Mouse (Mus musculus): ENCODE data around the gene Morc2b. TPM values are rescaled to one million over a fixed set of nuclear protein-coding genes. Genes with fewer than 3 reads are reported as not detected.
"Not testable (repeated sequence)": the region's sequence is repeated elsewhere in the genome, so short reads cannot be mapped to it uniquely, and the experiment has no call there.

Gene Morc2b
- polyA plus RNA-seq (2015; fragmentation: Nextera tagmentation; extraction: Ambion mirVana): not detected in 2 replicates

DNA sequence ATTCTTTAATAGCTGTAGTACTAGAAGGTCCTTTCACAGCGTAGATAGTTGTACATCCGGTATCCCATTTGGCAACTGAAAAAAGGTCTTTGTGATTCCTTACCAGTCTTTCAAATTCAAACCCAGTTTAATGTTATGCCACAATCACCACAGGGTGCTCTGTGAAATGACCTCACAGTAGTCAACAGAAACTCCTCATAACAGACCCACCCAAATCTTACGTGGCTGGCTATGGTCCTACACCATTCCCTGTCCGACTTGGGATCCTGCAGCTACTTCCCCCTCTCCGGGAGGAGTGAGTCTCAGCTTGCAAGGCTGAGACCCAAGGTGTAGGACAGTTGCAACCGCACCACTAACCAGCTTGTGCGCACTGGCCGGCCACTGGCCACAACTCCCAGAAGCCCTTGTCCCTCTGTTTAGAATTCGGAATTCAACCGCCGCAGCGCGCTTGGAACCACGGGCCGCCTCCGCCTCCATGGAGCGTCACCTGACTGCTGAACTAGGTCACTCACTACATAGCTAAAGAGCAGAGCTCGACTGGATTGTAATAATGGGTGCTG lies at the start of gene Morc2b:
Gene Morc2b, minus strand, starts transcription at position 423 of the 560 bp plus-strand sequence.
- no peak for ATAC-seq (ENCODE audit: low FRiP score, low TSS enrichment)
- H3K9ac ChIP-seq (replicated peaks; ENCODE audit: low read length): no peak within 1 kb of the TSS
- H3K27me3 ChIP-seq (ENCODE audit: insufficient read depth, low read length): no peaks in the 10 kb centered on the region
- no peaks in the 10 kb centered on the region for H3K4me1 ChIP-seq (ENCODE audit: insufficient read depth, low read length)
- no peak within 1 kb of the TSS for H3K27ac ChIP-seq (ENCODE audit: low read length)
- 76% methylated on average over 18 of the region's 18 CpGs for WGBS
- no peaks in the 10 kb centered on the region for H3K36me3 ChIP-seq (ENCODE audit: insufficient read depth, low read length)
- H3K9me3 ChIP-seq (ENCODE audit: low read length): no peaks in the 10 kb centered on the region
- no peak within 1 kb of the TSS for H3K4me2 ChIP-seq (replicated peaks; ENCODE audit: low read depth, low read length)
- no peak within 1 kb of the TSS for H3K4me3 ChIP-seq (ENCODE audit: low read length)

DNA sequence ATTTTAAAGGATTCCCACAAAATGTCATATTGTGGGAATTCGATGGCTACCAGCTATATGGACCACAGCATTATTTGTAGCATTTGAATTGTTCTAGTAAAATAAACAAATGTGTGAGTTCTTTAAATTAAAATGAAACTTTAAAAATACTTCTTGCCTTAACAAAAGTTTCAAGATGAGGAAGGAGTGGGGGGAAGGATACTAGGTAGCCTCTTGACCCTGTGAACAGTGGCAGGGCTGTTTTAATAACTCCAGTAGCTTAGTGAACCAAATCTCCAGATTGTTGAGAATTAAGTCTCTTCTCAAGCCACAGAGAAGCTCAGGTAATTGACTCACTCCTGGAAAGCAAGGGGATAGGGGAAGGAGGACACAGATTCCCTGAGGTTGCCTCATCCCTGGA lies 28.7 kb upstream of the Morc2b start, which contains the start of gene Olfr55:
Gene Olfr55, plus strand, starts transcription at position 301 of the 400 bp plus-strand sequence.
- not testable (repeated sequence) for H3K9me3 ChIP-seq (ENCODE audit: low read length); H3K4me1 ChIP-seq (ENCODE audit: insufficient read depth, low read length); ATAC-seq (ENCODE audit: low FRiP score, low TSS enrichment); H3K27me3 ChIP-seq (ENCODE audit: insufficient read depth, low read length); H3K4me2 ChIP-seq (replicated peaks; ENCODE audit: low read depth, low read length); H3K9ac ChIP-seq (replicated peaks; ENCODE audit: low read length); H3K4me3 ChIP-seq (ENCODE audit: low read length); H3K36me3 ChIP-seq (ENCODE audit: insufficient read depth, low read length); H3K27ac ChIP-seq (ENCODE audit: low read length)
- WGBS: 75% methylated on average over 1 of the region's 1 CpGs

DNA sequence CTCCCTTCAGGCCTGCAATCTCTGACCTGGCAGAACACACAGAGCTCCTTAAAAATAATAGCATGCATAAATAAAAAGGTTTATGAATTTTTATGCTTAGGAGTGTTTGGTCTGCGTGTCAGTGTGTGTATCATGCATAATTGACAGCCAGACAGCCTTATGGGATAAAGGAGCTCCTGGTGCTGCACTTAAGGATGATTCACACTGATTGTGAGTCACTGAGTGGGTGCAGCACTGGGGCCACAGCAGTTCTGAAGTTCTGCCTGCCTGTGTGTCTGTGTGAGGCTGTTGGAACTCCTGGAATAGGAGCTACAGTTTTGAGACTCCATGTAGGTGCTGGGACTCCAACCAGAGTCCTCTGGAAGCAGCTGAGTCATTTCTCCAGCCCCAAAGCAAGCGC lies 13.2 kb downstream of the Morc2b start:
- no peak overlapping the region for H3K4me3 ChIP-seq (ENCODE audit: low read length)
- no peaks in the 10 kb centered on the region for H3K4me1 ChIP-seq (ENCODE audit: insufficient read depth, low read length)
- H3K27me3 ChIP-seq (ENCODE audit: insufficient read depth, low read length): no peaks in the 10 kb centered on the region
- no peak overlapping the region for H3K4me2 ChIP-seq (replicated peaks; ENCODE audit: low read depth, low read length)
- H3K9me3 ChIP-seq (ENCODE audit: low read length): no peaks in the 10 kb centered on the region
- H3K36me3 ChIP-seq (ENCODE audit: insufficient read depth, low read length): no peaks in the 10 kb centered on the region
- H3K27ac ChIP-seq (ENCODE audit: low read length): no peak overlapping the region
- H3K9ac ChIP-seq (replicated peaks; ENCODE audit: low read length): no peak overlapping the region
- 67% methylated on average over 2 of the region's 2 CpGs for whole genome bisulfite sequencing
- no peak for ATAC-seq (ENCODE audit: low FRiP score, low TSS enrichment)

DNA sequence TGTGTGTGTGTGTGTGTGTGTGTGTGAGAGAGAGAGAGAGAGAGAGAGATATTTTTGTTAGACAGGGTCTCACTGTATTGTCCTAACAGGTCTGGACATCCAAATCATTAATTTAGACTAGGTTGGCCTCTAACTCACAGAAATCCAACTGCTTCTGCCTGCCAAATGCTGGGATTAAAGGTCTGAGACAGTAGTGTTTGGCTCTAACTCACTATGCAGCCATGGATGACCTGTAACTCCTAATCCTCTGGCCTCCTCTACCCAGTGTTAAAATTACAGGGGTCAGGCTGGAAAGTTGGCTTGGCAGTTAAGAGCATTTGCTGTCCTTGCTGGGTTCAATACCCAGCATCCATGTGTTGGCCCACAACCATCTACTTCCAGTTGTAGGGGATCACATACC lies 14.9 kb downstream of the Morc2b start:
- no peak for ATAC-seq (ENCODE audit: low FRiP score, low TSS enrichment)
- no peaks in the 10 kb centered on the region for H3K36me3 ChIP-seq (ENCODE audit: insufficient read depth, low read length)
- no peak overlapping the region for H3K27ac ChIP-seq (ENCODE audit: low read length)
- no peak overlapping the region for H3K4me2 ChIP-seq (replicated peaks; ENCODE audit: low read depth, low read length)
- H3K4me3 ChIP-seq (ENCODE audit: low read length): no peak overlapping the region
- no peak overlapping the region for H3K9ac ChIP-seq (replicated peaks; ENCODE audit: low read length)
- H3K27me3 ChIP-seq (ENCODE audit: insufficient read depth, low read length): no peaks in the 10 kb centered on the region
- H3K9me3 ChIP-seq (ENCODE audit: low read length): no peaks in the 10 kb centered on the region
- H3K4me1 ChIP-seq (ENCODE audit: insufficient read depth, low read length): no peaks in the 10 kb centered on the region

DNA sequence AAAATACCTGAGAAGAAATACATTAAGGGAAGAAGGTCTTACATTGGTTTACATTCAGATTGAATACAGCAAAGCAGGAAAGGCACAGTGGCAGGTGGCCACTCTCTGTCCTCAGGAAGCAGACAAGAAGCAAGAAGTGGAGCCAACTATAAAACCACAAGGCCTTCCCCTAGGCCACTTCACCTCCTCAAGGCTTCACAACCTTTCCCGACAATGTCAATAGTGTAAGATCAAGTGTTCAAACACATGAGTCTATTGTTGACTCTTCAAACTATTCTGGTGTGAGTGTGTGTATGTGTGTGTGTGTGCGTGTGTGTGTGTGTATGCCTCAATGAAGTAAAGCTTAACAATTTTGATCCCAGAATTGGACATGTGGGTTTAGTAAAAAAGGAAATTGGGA lies 42.1 kb downstream of the Morc2b start:
- no peak overlapping the region for H3K9ac ChIP-seq (replicated peaks; ENCODE audit: low read length)
- H3K36me3 ChIP-seq (ENCODE audit: insufficient read depth, low read length): no peaks in the 10 kb centered on the region
- no peak for ATAC-seq (ENCODE audit: low FRiP score, low TSS enrichment)

DNA sequence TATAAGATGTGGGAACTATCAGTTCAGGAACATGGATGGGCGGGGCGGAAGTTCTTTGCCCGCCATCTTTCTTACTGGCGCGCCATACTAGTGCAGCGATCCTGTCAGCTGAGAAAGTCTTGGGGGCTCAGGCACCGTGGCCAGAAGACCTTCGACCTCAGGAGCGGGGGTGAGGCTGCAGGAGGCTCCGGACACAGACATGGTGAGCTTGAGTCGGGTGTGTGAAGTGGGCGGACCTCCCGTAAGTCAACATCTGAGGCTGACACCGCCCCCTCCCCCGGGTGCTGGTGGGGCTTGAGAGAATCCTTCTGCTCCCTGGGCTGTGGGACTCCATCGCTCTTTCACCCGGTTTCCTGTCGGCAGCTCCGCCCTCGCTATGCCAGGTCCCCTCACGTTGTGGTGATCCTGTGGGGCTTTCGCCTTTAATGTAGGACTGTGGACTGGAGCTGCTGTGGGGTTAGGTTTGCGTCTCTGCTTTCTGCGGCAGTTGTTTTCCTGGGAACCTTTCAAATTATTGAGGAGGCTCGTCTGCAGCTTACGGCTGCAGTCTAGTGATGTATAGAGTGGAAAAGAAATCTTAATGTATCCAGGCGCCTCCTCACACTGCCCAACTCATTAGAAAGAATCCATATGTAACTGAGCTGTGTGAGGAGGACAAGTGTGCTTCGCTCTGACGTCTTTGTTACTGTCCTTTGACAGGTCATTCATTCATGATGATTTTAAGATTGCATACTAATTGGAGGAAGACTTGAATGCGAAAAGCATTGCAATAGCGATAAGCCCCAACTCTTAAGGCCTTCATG lies 46.9 kb downstream of the Morc2b start:
- no peaks in the 10 kb centered on the region for H3K27me3 ChIP-seq (ENCODE audit: insufficient read depth, low read length)
- WGBS: 2% methylated on average over 31 of the region's 31 CpGs
- H3K36me3 ChIP-seq (ENCODE audit: insufficient read depth, low read length): no peaks in the 10 kb centered on the region
- H3K4me3 ChIP-seq (ENCODE audit: low read length): peak overlapping the region; percentile 77
- ATAC-seq (ENCODE audit: low FRiP score, low TSS enrichment): peak; percentile 87
- no peaks in the 10 kb centered on the region for H3K9me3 ChIP-seq (ENCODE audit: low read length)
- H3K4me2 ChIP-seq (replicated peaks; ENCODE audit: low read depth, low read length): peak overlapping the region; percentile 79
- H3K4me1 ChIP-seq (ENCODE audit: insufficient read depth, low read length): peaks cover 14% of the 10 kb centered on the region; the same call in 1 of the 2 replicates
- peak overlapping the region; percentile 97 for H3K27ac ChIP-seq (ENCODE audit: low read length)
- peak overlapping the region; percentile 80 for H3K9ac ChIP-seq (replicated peaks; ENCODE audit: low read length)

More for the DNA sequence above, 42.1 kb downstream of the Morc2b start:
- 92% methylated on average over 2 of the region's 2 CpGs for WGBS
- Histone ChIP-seq H3K4me3 (ENCODE audit: low read length) (no peak overlapping the region), H3K27ac (ENCODE audit: low read length) (no peak overlapping the region), H3K9me3 (ENCODE audit: low read length) (no peaks in the 10 kb centered on the region), H3K4me2 (replicated peaks; ENCODE audit: low read depth, low read length) (no peak overlapping the region), H3K4me1 (ENCODE audit: insufficient read depth, low read length) (peaks cover 9% of the 10 kb centered on the region; the same call in 1 of the 2 replicates), H3K27me3 (ENCODE audit: insufficient read depth, low read length) (no peaks in the 10 kb centered on the region)

DNA sequence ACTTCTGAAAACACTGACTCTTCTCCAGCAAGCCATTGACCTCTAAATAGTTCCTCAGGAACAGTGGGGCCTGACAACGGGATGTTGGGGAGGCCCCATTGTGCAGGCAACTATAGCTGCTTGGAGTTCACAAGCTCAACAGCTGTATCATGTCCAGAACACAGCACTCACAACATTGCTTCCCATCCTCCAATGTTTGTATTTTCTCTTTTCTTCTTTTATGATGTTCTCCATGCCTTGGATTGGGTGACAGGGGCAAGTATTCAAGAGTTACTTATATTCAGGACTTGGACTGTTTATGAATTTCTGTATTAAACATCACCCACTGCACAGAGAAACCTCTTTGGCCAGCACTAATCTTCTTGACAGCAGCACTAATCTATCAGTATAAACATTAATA lies 47.9 kb downstream of the Morc2b start:
- Histone ChIP-seq H3K36me3 (ENCODE audit: insufficient read depth, low read length) (no peaks in the 10 kb centered on the region), H3K4me2 (replicated peaks; ENCODE audit: low read depth, low read length) (peak overlapping the region; percentile 79; the same call in 1 of the 2 replicates), H3K9ac (replicated peaks; ENCODE audit: low read length) (no peak overlapping the region), H3K27ac (ENCODE audit: low read length) (peak overlapping the region; percentile 97), H3K9me3 (ENCODE audit: low read length) (no peaks in the 10 kb centered on the region), H3K4me1 (ENCODE audit: insufficient read depth, low read length) (peaks cover 14% of the 10 kb centered on the region; the same call in 1 of the 2 replicates), H3K4me3 (ENCODE audit: low read length) (no peak overlapping the region), H3K27me3 (ENCODE audit: insufficient read depth, low read length) (no peaks in the 10 kb centered on the region)
- ATAC-seq (ENCODE audit: low FRiP score, low TSS enrichment): peak; percentile 22; the same call in 1 of the 2 replicates
- 65% methylated on average over 1 of the region's 1 CpGs for WGBS

DNA sequence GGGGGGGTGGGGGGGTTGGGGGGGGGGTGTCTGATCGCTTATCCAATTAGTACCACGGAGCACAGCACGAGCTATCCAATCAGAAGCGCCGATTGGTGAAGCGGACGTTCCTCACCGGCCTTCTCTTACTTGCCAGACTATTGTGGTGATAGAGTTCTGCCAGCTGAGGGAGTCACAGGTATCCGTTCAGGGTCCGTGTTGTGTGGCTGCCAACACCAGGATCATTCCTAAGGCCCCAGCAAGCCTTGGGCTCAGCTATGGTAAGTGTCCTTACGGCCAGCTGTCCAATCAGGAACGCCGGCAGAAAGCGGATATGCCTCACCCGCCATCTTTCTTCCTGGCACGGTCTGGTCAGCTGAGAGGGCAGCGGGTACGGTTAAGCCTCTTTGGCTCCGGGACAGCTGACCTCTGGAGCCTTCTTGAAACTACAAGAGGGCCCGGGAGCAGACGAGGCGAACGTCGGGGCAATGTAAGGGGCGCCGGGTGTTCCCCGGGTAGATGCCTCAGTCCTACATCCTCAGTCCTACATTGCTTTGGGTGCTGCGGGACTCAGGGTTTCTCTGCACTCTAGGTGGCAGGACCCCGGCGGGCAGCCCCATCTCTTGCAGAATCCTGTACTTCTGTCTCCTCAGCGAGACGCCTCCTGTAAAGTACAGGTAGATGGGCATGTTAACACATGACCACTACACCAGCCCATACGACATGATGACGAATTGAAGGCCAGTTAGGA lies 50.1 kb downstream of the Morc2b start, which contains the start of gene Zfp563:
Gene Zfp563, plus strand, starts transcription at position 91 of the 730 bp plus-strand sequence.
- Histone ChIP-seq H3K4me3 (ENCODE audit: low read length) (peak within 1 kb of the TSS; percentile 74), H3K9me3 (ENCODE audit: low read length) (no peaks in the 10 kb centered on the region), H3K27ac (ENCODE audit: low read length) (peak within 1 kb of the TSS; percentile 95), H3K4me1 (ENCODE audit: insufficient read depth, low read length) (peaks cover 14% of the 10 kb centered on the region; the same call in 1 of the 2 replicates), H3K4me2 (replicated peaks; ENCODE audit: low read depth, low read length) (peak within 1 kb of the TSS; percentile 75), H3K9ac (replicated peaks; ENCODE audit: low read length) (peak within 1 kb of the TSS; percentile 84), H3K36me3 (ENCODE audit: insufficient read depth, low read length) (no peaks in the 10 kb centered on the region), H3K27me3 (ENCODE audit: insufficient read depth, low read length) (no peaks in the 10 kb centered on the region)
- WGBS: 4% methylated on average over 34 of the region's 34 CpGs
- peak; percentile 87 for ATAC-seq (ENCODE audit: low FRiP score, low TSS enrichment)

DNA sequence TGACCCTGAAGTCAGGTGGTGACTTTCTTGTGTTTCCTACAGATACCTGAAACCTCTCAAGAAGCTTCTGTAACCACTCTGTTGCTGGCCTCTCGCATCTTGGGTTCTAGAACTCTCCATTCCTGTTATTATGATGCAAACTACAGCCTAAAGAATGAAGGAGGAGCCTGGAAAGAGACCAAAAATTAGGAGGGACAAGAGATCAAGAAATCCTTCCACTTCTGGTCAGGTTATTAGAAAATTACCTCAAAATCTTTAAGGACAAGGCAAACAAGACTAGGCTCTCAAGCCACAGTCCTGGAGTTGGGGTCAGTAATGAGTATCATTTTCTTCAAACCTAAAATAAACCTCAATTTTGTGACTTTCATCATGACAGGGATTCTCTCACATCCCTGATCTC lies 71.5 kb downstream of the Morc2b start, which contains the start of gene 4921501E09Rik:
Gene 4921501E09Rik, minus strand, starts transcription at position 101 of the 400 bp plus-strand sequence.
- Histone ChIP-seq H3K27ac (ENCODE audit: low read length) (no peak within 1 kb of the TSS), H3K9ac (replicated peaks; ENCODE audit: low read length) (no peak within 1 kb of the TSS), H3K9me3 (ENCODE audit: low read length) (no peaks in the 10 kb centered on the region), H3K36me3 (ENCODE audit: insufficient read depth, low read length) (no peaks in the 10 kb centered on the region), H3K4me1 (ENCODE audit: insufficient read depth, low read length) (no peaks in the 10 kb centered on the region), H3K4me3 (ENCODE audit: low read length) (no peak within 1 kb of the TSS), H3K4me2 (replicated peaks; ENCODE audit: low read depth, low read length) (no peak within 1 kb of the TSS), H3K27me3 (ENCODE audit: insufficient read depth, low read length) (no peaks in the 10 kb centered on the region)
- 62% methylated on average over 1 of the region's 1 CpGs for WGBS
- ATAC-seq (ENCODE audit: low FRiP score, low TSS enrichment): no peak
